Comparison of ENCODE assay signal across 7 mouse cellular contexts in genomic region chr11:71005046-71005445, GRCm38 (mm10). TPM values are rescaled to one million over a fixed set of nuclear protein-coding genes. Genes with fewer than 3 reads are reported as not detected.
DNase-seq lines count a peak whose midpoint lies in the region; ATAC-seq lines count a peak whose summit lies in the region.

No protein-coding gene starts in this region.

- H3K9me3 ChIP-seq in neural tube, embryonic 11.5 days (ENCODE audit: control insufficient read depth, low read length): no peaks in the 10 kb centered on the region
- no peaks in the 10 kb centered on the region for H3K9me3 ChIP-seq in forebrain, embryonic 12.5 days
- no peaks in the 10 kb centered on the region for H3K9me3 ChIP-seq in limb, embryonic 12.5 days
- no peaks in the 10 kb centered on the region for H3K9me3 ChIP-seq in stomach, embryonic 15.5 days

- peak overlapping the region; percentile 86 for H3K4me3 ChIP-seq in neural tube, embryonic 11.5 days (ENCODE audit: low read depth, low read length)
- H3K4me3 ChIP-seq in forebrain, embryonic 12.5 days (replicated peaks): peak overlapping the region; percentile 88
- peak overlapping the region; percentile 90; the same call in 1 of the 2 replicates for H3K4me3 ChIP-seq in limb, embryonic 12.5 days (replicated peaks)
- no peak overlapping the region; the same call in 1 of the 2 replicates for H3K4me3 ChIP-seq in stomach, embryonic 15.5 days (replicated peaks)

- H3K27me3 ChIP-seq in neural tube, embryonic 11.5 days (ENCODE audit: control insufficient read depth, insufficient read depth, low read length): no peaks in the 10 kb centered on the region
- H3K27me3 ChIP-seq in forebrain, embryonic 12.5 days: no peaks in the 10 kb centered on the region
- no peaks in the 10 kb centered on the region for H3K27me3 ChIP-seq in limb, embryonic 12.5 days
- no peaks in the 10 kb centered on the region for H3K27me3 ChIP-seq in stomach, embryonic 15.5 days (replicated peaks)

- WGBS in neural tube, embryonic 11.5 days: 70% methylated on average over 5 of the region's 5 CpGs
- WGBS in forebrain, embryonic 12.5 days: 65% methylated on average over 5 of the region's 5 CpGs
- WGBS in limb, embryonic 12.5 days: 67% methylated on average over 5 of the region's 5 CpGs
- 51% methylated on average over 5 of the region's 5 CpGs for WGBS in stomach, embryonic 15.5 days

- H3K4me2 ChIP-seq in neural tube, embryonic 11.5 days (ENCODE audit: low read depth): peak overlapping the region; percentile 36
- peak overlapping the region; percentile 83 for H3K4me2 ChIP-seq in forebrain, embryonic 12.5 days
- peak overlapping the region; percentile 92 for H3K4me2 ChIP-seq in limb, embryonic 12.5 days
- H3K4me2 ChIP-seq in stomach, embryonic 15.5 days: peak overlapping the region; percentile 50

- no peak overlapping the region for H3K27ac ChIP-seq in neural tube, embryonic 11.5 days (ENCODE audit: low read depth, low read length)
- H3K27ac ChIP-seq in forebrain, embryonic 12.5 days: no peak overlapping the region
- H3K27ac ChIP-seq in limb, embryonic 12.5 days: no peak overlapping the region
- H3K27ac ChIP-seq in stomach, embryonic 15.5 days: peak overlapping the region; percentile 31; the same call in 1 of the 2 replicates

- no peak for DNase-seq in neural tube, embryonic 11.5 days (ENCODE audit: low spot score)
- DNase-seq in neural tube, embryonic 10.5 days (ENCODE audit: extremely low spot score, low spot score): no peak
- no peak for DNase-seq in ovary, postnatal 36 days (ENCODE audit: low spot score)

- peaks cover 6% of the 10 kb centered on the region; the same call in 1 of the 2 replicates for H3K36me3 ChIP-seq in neural tube, embryonic 11.5 days (ENCODE audit: control insufficient read depth, insufficient read depth, low read length)
- H3K36me3 ChIP-seq in forebrain, embryonic 12.5 days (replicated peaks): peaks cover 25% of the 10 kb centered on the region
- H3K36me3 ChIP-seq in limb, embryonic 12.5 days: peaks cover 37% of the 10 kb centered on the region
- H3K36me3 ChIP-seq in stomach, embryonic 15.5 days: peaks cover 11% of the 10 kb centered on the region; the same call in 1 of the 2 replicates

- no peak for ATAC-seq in neural tube, embryonic 11.5 days (ENCODE audit: insufficient read depth, low FRiP score, low TSS enrichment)
- no peak for ATAC-seq in forebrain, embryonic 12.5 days (ENCODE audit: low FRiP score)
- ATAC-seq in limb, embryonic 12.5 days (ENCODE audit: insufficient number of reproducible peaks, insufficient read depth, low FRiP score, low TSS enrichment, low read depth): no peak
- no peak for ATAC-seq in stomach, embryonic 15.5 days (ENCODE audit: insufficient read depth, low FRiP score, low read depth)
- no peak for ATAC-seq in activated CD4-positive, CD25-positive, alpha-beta regulatory T cell, adult 4 months

- no peak overlapping the region; the same call in 1 of the 2 replicates for H3K9ac ChIP-seq in neural tube, embryonic 11.5 days (ENCODE audit: low read length)
- no peak overlapping the region for H3K9ac ChIP-seq in forebrain, embryonic 12.5 days
- no peak overlapping the region for H3K9ac ChIP-seq in limb, embryonic 12.5 days (replicated peaks)
- no peak overlapping the region for H3K9ac ChIP-seq in stomach, embryonic 15.5 days

- peaks cover 3% of the 10 kb centered on the region; the same call in 1 of the 2 replicates for H3K4me1 ChIP-seq in neural tube, embryonic 11.5 days (ENCODE audit: control insufficient read depth, insufficient read depth, low read length)
- H3K4me1 ChIP-seq in forebrain, embryonic 12.5 days: peaks cover 16% of the 10 kb centered on the region
- peaks cover 12% of the 10 kb centered on the region for H3K4me1 ChIP-seq in limb, embryonic 12.5 days (replicated peaks)
- peaks cover 12% of the 10 kb centered on the region for H3K4me1 ChIP-seq in stomach, embryonic 15.5 days

RNA-seq across cellular contexts. Expression of gene Dhx33, which starts 0.8 kb away (rescaled TPM):
- polyA plus RNA-seq in neural tube, embryonic 11.5 days (2014; fragmentation: Nextera tagmentation; extraction: Ambion mirVana): 21.8 and 22.2 TPM in 2 replicates
- polyA plus RNA-seq in forebrain, embryonic 12.5 days (2016; fragmentation: Nextera tagmentation; extraction: Ambion mirVana): 20.9 and 22.3 TPM in 2 replicates
- polyA plus RNA-seq in limb, embryonic 12.5 days (2016; fragmentation: Nextera tagmentation; extraction: Ambion mirVana): 28.2 and 29.4 TPM in 2 replicates
- 16.4 and 16.6 TPM in 2 replicates for polyA plus RNA-seq in stomach, embryonic 15.5 days (2015; fragmentation: Nextera tagmentation; extraction: Ambion mirVana)
- 1 to 10 TPM; 5.2 to 5.7 TPM for polyA plus RNA-seq in activated CD4-positive, CD25-positive, alpha-beta regulatory T cell, adult 4 months (2017; shearing (Covaris generic))

RNA-seq across cellular contexts. Expression of gene Mis12, which starts 14.4 kb away (rescaled TPM):
- 44.8 and 51.8 TPM in 2 replicates for polyA plus RNA-seq in neural tube, embryonic 11.5 days (2014; fragmentation: Nextera tagmentation; extraction: Ambion mirVana)
- 60.7 and 66.1 TPM in 2 replicates for polyA plus RNA-seq in forebrain, embryonic 12.5 days (2016; fragmentation: Nextera tagmentation; extraction: Ambion mirVana)
- polyA plus RNA-seq in limb, embryonic 12.5 days (2016; fragmentation: Nextera tagmentation; extraction: Ambion mirVana): 54.0 and 56.8 TPM in 2 replicates
- polyA plus RNA-seq in stomach, embryonic 15.5 days (2015; fragmentation: Nextera tagmentation; extraction: Ambion mirVana): 37.7 and 40.0 TPM in 2 replicates
- 10 to 100 TPM; 14.3 to 22.6 TPM for polyA plus RNA-seq in activated CD4-positive, CD25-positive, alpha-beta regulatory T cell, adult 4 months (2017; shearing (Covaris generic))

RNA-seq across cellular contexts. Expression of gene Derl2, which starts 14.6 kb away (rescaled TPM):
- polyA plus RNA-seq in neural tube, embryonic 11.5 days (2014; fragmentation: Nextera tagmentation; extraction: Ambion mirVana): 37.8 and 42.3 TPM in 2 replicates
- polyA plus RNA-seq in forebrain, embryonic 12.5 days (2016; fragmentation: Nextera tagmentation; extraction: Ambion mirVana): 43.5 and 46.2 TPM in 2 replicates
- polyA plus RNA-seq in limb, embryonic 12.5 days (2016; fragmentation: Nextera tagmentation; extraction: Ambion mirVana): 37.2 and 38.3 TPM in 2 replicates
- 52.5 and 61.6 TPM in 2 replicates for polyA plus RNA-seq in stomach, embryonic 15.5 days (2015; fragmentation: Nextera tagmentation; extraction: Ambion mirVana)
- polyA plus RNA-seq in activated CD4-positive, CD25-positive, alpha-beta regulatory T cell, adult 4 months (2017; shearing (Covaris generic)): 100 to 1,000 TPM; 128 to 130 TPM

RNA-seq across cellular contexts. Expression of gene C1qbp, which starts 22.2 kb away (rescaled TPM):
- 247 and 255 TPM in 2 replicates for polyA plus RNA-seq in neural tube, embryonic 11.5 days (2014; fragmentation: Nextera tagmentation; extraction: Ambion mirVana)
- 249 and 252 TPM in 2 replicates for polyA plus RNA-seq in forebrain, embryonic 12.5 days (2016; fragmentation: Nextera tagmentation; extraction: Ambion mirVana)
- 259 and 269 TPM in 2 replicates for polyA plus RNA-seq in limb, embryonic 12.5 days (2016; fragmentation: Nextera tagmentation; extraction: Ambion mirVana)
- polyA plus RNA-seq in stomach, embryonic 15.5 days (2015; fragmentation: Nextera tagmentation; extraction: Ambion mirVana): 268 and 283 TPM in 2 replicates
- 10 to 100 TPM; 18.4 to 22.1 TPM for polyA plus RNA-seq in activated CD4-positive, CD25-positive, alpha-beta regulatory T cell, adult 4 months (2017; shearing (Covaris generic))

RNA-seq across cellular contexts. Expression of gene 6330403K07Rik, which starts 28.3 kb away (rescaled TPM):
- polyA plus RNA-seq in neural tube, embryonic 11.5 days (2014; fragmentation: Nextera tagmentation; extraction: Ambion mirVana): 101 and 105 TPM in 2 replicates
- 321 and 327 TPM in 2 replicates for polyA plus RNA-seq in forebrain, embryonic 12.5 days (2016; fragmentation: Nextera tagmentation; extraction: Ambion mirVana)
- 250 and 257 TPM in 2 replicates for polyA plus RNA-seq in limb, embryonic 12.5 days (2016; fragmentation: Nextera tagmentation; extraction: Ambion mirVana)
- 86.2 and 91.1 TPM in 2 replicates for polyA plus RNA-seq in stomach, embryonic 15.5 days (2015; fragmentation: Nextera tagmentation; extraction: Ambion mirVana)
- 10 to 100 TPM in 1 of 2 experiments, 1 to 10 TPM in 1; 9.0 to 22.7 TPM for polyA plus RNA-seq in activated CD4-positive, CD25-positive, alpha-beta regulatory T cell, adult 4 months (2017; shearing (Covaris generic))

Comparison
In these comparisons a context has a peak if more than half of its experiments do, and no peak if none do; other contexts are left out.
1. H3K4me2 ChIP-seq: peak in every context shown above with its lines; median percentile 92 in limb, embryonic 12.5 days; 83 in forebrain, embryonic 12.5 days; 50 in stomach, embryonic 15.5 days; 36 in neural tube, embryonic 11.5 days.